ENCODE assay signal across 9 mouse cellular contexts in the genomic region with DNA sequence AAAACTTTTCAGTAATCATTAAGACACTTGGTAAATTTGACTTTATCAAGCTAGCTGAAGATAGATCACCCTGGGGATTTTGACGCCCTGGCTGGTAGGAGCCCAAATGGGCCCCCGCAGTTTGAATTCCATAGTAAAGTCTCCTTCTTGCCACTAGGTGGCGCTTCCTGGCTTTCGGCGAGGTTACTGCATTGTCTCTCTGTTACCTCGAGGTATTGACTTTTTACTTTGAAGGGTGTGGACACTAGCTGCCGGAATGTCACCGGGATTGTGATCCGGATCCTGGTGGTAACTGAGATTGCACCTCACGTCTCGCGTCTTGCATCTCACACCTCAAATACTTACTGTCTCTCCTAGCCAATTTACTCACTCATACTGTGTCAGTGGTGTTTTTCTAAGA. TPM values are rescaled to one million over a fixed set of nuclear protein-coding genes. Genes with fewer than 3 reads are reported as not detected.
DNase-seq lines count a peak whose midpoint lies in the region; ATAC-seq and TF ChIP-seq lines count a peak whose summit lies in the region.
"Had no signal": no experiment of that assay in that cellular context is flagged by ENCODE, and none has a peak within 500 bp of the region (broad histone marks: within the 10 kb centered on the region; RNA-seq: fewer than 3 reads in every experiment).

No protein-coding gene starts in this region.

- DNase-seq in right cerebral cortex, postnatal 4 days: peak; percentile 20
- DNase-seq in right cerebral cortex, postnatal 10 days (ENCODE audit: low spot score in 2 of 2): no peak
- peak; percentile 55 for DNase-seq in brain, embryonic 14.5 days (ENCODE audit: low read depth)
- DNase-seq in heart, postnatal 4 days: peak; percentile 72
- peak; percentile 72 for DNase-seq in limb, embryonic 10.5 days (ENCODE audit: low spot score)
- DNase-seq in testis, postnatal 10 days (ENCODE audit: low spot score): peak; percentile 67

- no peaks in the 10 kb centered on the region for H3K4me1 ChIP-seq in forebrain, embryonic 15.5 days
- H3K4me1 ChIP-seq in limb, embryonic 10.5 days: peaks cover 28% of the 10 kb centered on the region
- no peaks in the 10 kb centered on the region for H3K4me1 ChIP-seq in midbrain, embryonic 12.5 days
- H3K4me1 ChIP-seq: embryonic facial prominence, embryonic 12.5 days had no signal

- H3K4me3 ChIP-seq in forebrain, embryonic 15.5 days: no peak overlapping the region
- H3K4me3 ChIP-seq in limb, embryonic 10.5 days: no peak overlapping the region
- H3K4me3 ChIP-seq in midbrain, embryonic 12.5 days: no peak overlapping the region
- H3K4me3 ChIP-seq: embryonic facial prominence, embryonic 12.5 days had no signal

- 6% methylated on average over 12 of the region's 12 CpGs for WGBS in forebrain, embryonic 15.5 days
- 6% methylated on average over 12 of the region's 12 CpGs for WGBS in limb, embryonic 10.5 days
- 8% methylated on average over 12 of the region's 12 CpGs for WGBS in midbrain, embryonic 12.5 days

- TF ChIP-seq POLR2A in brain, embryonic 14.5 days (IDR thresholded peaks at IDR 0.05; ENCODE audit: borderline replicate concordance, extremely low read depth, insufficient read depth, insufficient read length, poor library complexity, severe bottlenecking): no peak

- H3K4me2 ChIP-seq in forebrain, embryonic 15.5 days (replicated peaks): no peak overlapping the region
- no peak overlapping the region for H3K4me2 ChIP-seq in midbrain, embryonic 12.5 days (replicated peaks)
- H3K4me2 ChIP-seq: embryonic facial prominence, embryonic 12.5 days had no signal

- H3K36me3 ChIP-seq in forebrain, embryonic 15.5 days: no peaks in the 10 kb centered on the region
- H3K36me3 ChIP-seq in limb, embryonic 10.5 days: no peaks in the 10 kb centered on the region
- no peaks in the 10 kb centered on the region for H3K36me3 ChIP-seq in midbrain, embryonic 12.5 days
- H3K36me3 ChIP-seq: embryonic facial prominence, embryonic 12.5 days had no signal

- H3K27me3 ChIP-seq in forebrain, embryonic 15.5 days: no peaks in the 10 kb centered on the region
- no peaks in the 10 kb centered on the region for H3K27me3 ChIP-seq in limb, embryonic 10.5 days (ENCODE audit: low read depth, poor library complexity, severe bottlenecking)
- H3K27me3 ChIP-seq in midbrain, embryonic 12.5 days: no peaks in the 10 kb centered on the region
- H3K27me3 ChIP-seq: embryonic facial prominence, embryonic 12.5 days had no signal

- no peaks in the 10 kb centered on the region for H3K9me3 ChIP-seq in forebrain, embryonic 15.5 days
- H3K9me3 ChIP-seq in limb, embryonic 10.5 days (replicated peaks): no peaks in the 10 kb centered on the region
- no peaks in the 10 kb centered on the region for H3K9me3 ChIP-seq in midbrain, embryonic 12.5 days
- H3K9me3 ChIP-seq: embryonic facial prominence, embryonic 12.5 days had no signal

- peak; percentile 43; the same call in 1 of the 2 replicates for ATAC-seq in forebrain, embryonic 15.5 days (replicated peaks)
- ATAC-seq in midbrain, embryonic 12.5 days (ENCODE audit: low FRiP score, low read depth): peak; percentile 62; the same call in 1 of the 2 replicates

- no peak overlapping the region for H3K27ac ChIP-seq in forebrain, embryonic 15.5 days (replicated peaks)
- H3K27ac ChIP-seq in limb, embryonic 10.5 days: no peak overlapping the region
- no peak overlapping the region for H3K27ac ChIP-seq in midbrain, embryonic 12.5 days (replicated peaks)
- H3K27ac ChIP-seq: embryonic facial prominence, embryonic 12.5 days had no signal

- no peak overlapping the region for H3K9ac ChIP-seq in forebrain, embryonic 15.5 days (replicated peaks)
- no peak overlapping the region for H3K9ac ChIP-seq in midbrain, embryonic 12.5 days (replicated peaks)
- H3K9ac ChIP-seq: embryonic facial prominence, embryonic 12.5 days had no signal

- TF ChIP-seq CTCF in brain, embryonic 14.5 days (IDR thresholded peaks at IDR 0.05; ENCODE audit: borderline replicate concordance, extremely low read depth, insufficient read depth, insufficient read length): peak; percentile 80

RNA-seq across cellular contexts. Expression of a gene that starts 22.6 kb away (rescaled TPM):
- 22.7 and 31.0 TPM in 2 replicates for polyA plus RNA-seq in brain, embryonic 14.5 days (2012; rRNA removed)
- polyA plus RNA-seq in forebrain, embryonic 15.5 days (2015; fragmentation: Nextera tagmentation; extraction: Ambion mirVana): 17.9 and 18.4 TPM in 2 replicates
- 100 to 1,000 TPM; 116 to 121 TPM for total RNA-seq in heart, postnatal 4 days (2021)
- 18.0 and 19.8 TPM in 2 replicates for polyA plus RNA-seq in limb, embryonic 10.5 days (2016; fragmentation: Nextera tagmentation; extraction: Ambion mirVana)
- 27.0 and 30.4 TPM in 2 replicates for polyA plus RNA-seq in midbrain, embryonic 12.5 days (2016; fragmentation: Nextera tagmentation; extraction: Ambion mirVana)

RNA-seq across cellular contexts. Expression of a gene that starts 23.3 kb away (rescaled TPM):
- polyA plus RNA-seq in brain, embryonic 14.5 days (2012; rRNA removed): 2.9 and 3.9 TPM in 2 replicates
- polyA plus RNA-seq in forebrain, embryonic 15.5 days (2015; fragmentation: Nextera tagmentation; extraction: Ambion mirVana): 3.5 and 3.7 TPM in 2 replicates
- 10 to 100 TPM; 13.2 TPM for total RNA-seq in heart, postnatal 4 days (2021)
- polyA plus RNA-seq in limb, embryonic 10.5 days (2016; fragmentation: Nextera tagmentation; extraction: Ambion mirVana): 2.8 and 3.1 TPM in 2 replicates
- 4.6 and 5.2 TPM in 2 replicates for polyA plus RNA-seq in midbrain, embryonic 12.5 days (2016; fragmentation: Nextera tagmentation; extraction: Ambion mirVana)

Comparison
In these comparisons a context has a peak if more than half of its experiments do, and no peak if none do; other contexts are left out.
1. DNase-seq: peak in right cerebral cortex, postnatal 4 days (single experiment), brain, embryonic 14.5 days (single experiment), heart, postnatal 4 days (single experiment), limb, embryonic 10.5 days (single experiment) and testis, postnatal 10 days (single experiment); none in right cerebral cortex, postnatal 10 days (0 of 2).